Mouse (Mus musculus) embryonic facial prominence, embryonic 14.5 days (tissue): ENCODE measurements around the gene Rpl35a. TPM values are rescaled to one million over a fixed set of nuclear protein-coding genes. Genes with fewer than 3 reads are reported as not detected.

Experiments used
- ATAC-seq: fragments of 200-750 bp; cut with Nextera tagmentation; 2 replicates; pipeline ENCODE4 v1.8.0; 2017; ENCODE audit warnings: low read depth, moderate number of reproducible peaks, moderate TSS enrichment
- DNase-seq: peaks from one replicate; pipeline ENCODE4 v3.0.0-alpha.2; 2015; ENCODE audit warnings: low spot score
- H3K27ac ChIP-seq: fragments of 300-500 bp; sonication (generic); replicated peaks from 2 replicates; pipeline ENCODE4 v1.5.1; 2014; ENCODE audit warnings: low read depth, mild to moderate bottlenecking, low read length, moderate library complexity
- H3K27me3 ChIP-seq: fragments of 300-500 bp; sonication (generic); replicated peaks from 2 replicates; pipeline ENCODE4 v1.6.1; 2014; ENCODE audit warnings: low read length; ENCODE audit not compliant: control insufficient read depth, insufficient read depth
- H3K36me3 ChIP-seq: fragments of 300-500 bp; sonication (generic); 2 replicates; pipeline ENCODE4 v1.6.1; 2014; ENCODE audit warnings: low read length, mixed read lengths; ENCODE audit not compliant: control insufficient read depth, insufficient read depth
- H3K4me1 ChIP-seq: fragments of 300-500 bp; sonication (generic); 2 replicates; pipeline ENCODE4 v1.6.1; 2014; ENCODE audit warnings: antibody characterized with exemption, low read length; ENCODE audit not compliant: control insufficient read depth, insufficient read depth
- H3K4me2 ChIP-seq: fragments of 300-500 bp; sonication (generic); 2 replicates; pipeline ENCODE4 v1.6.1; 2014; ENCODE audit warnings: low read depth, mild to moderate bottlenecking, low read length, moderate library complexity, mixed read lengths
- H3K4me3 ChIP-seq: fragments of 300-500 bp; sonication (generic); 2 replicates; pipeline ENCODE4 v1.5.1; 2014; ENCODE audit warnings: low read depth, mild to moderate bottlenecking, low read length
- H3K9ac ChIP-seq: fragments of 300-500 bp; sonication (generic); 2 replicates; pipeline ENCODE4 v1.6.1; 2014; ENCODE audit warnings: low read depth, mild to moderate bottlenecking, low read length, moderate library complexity, mixed read lengths
- H3K9me3 ChIP-seq: fragments of 300-500 bp; sonication (generic); 2 replicates; pipeline ENCODE4 v1.6.1; 2016; ENCODE audit warnings: low read length; ENCODE audit not compliant: control insufficient read depth
- WGBS: fragments of 180-500 bp; shearing (Covaris S2); extraction: QIAGEN DNeasy Blood & Tissue Kit; methylation state at CpG from one replicate; pipeline ENCODE4 v1.1.7; 2014; 5-methylcytosine and 5-hydroxymethylcytosine counted together
- polyA plus RNA-seq: library from polyadenylated mRNA; unstranded; fragments of >200 nt; fragmentation: Nextera tagmentation; extraction: Ambion mirVana; gene quantifications from 2 replicates; pipeline ENCODE4 v1.2.1, GENCODE M21; 2014

Gene Rpl35a
- polyA plus RNA-seq, result 940 and 1,079 TPM in 2 replicates

DNA sequence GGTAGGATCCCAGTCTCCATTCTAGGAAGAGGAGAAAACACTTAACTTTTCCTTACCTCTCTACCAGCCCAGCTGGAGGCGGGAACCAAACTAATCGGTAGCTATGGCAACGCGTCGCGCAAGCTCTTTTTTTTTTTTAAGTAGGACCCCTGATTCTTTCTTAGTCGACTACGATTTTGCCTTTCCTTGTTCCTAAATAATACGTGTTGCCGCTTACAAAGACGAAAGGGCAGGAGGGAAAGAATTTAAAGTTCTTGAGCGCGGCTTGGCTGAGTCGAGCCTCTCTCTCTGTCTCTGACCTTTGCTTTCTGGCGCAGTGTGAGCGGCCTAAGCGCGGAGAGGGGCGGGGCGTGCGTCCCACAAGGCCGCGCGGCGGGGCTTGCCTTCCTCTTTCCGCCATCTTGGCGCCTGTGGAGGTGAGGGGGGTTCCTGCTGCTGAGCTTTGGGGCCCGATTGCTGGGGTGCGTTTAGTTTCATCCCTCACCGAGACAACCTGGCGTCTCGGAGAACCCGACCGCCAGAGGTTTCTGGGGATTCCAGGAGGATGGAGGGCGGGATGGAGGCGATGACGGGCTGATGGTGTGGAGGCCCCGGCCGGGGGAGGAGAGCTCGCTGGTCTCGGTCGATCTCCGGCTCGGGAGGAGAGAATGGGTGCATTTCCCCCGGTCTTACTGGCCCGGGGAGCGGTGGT, at the start of gene Rpl35a, which contains the start of gene Iqcg:
Gene Rpl35a (plus strand): TSS at position 359 of the 691 bp plus-strand sequence.
Gene Iqcg (minus strand): TSS at position 124 of the 691 bp plus-strand sequence.
- Histone ChIP-seq H3K4me1 (peaks cover 10% of the 10 kb centered on the region), H3K9me3 (no peaks in the 10 kb centered on the region), H3K4me3 (peak within 1 kb of the TSS; percentile 93), H3K27me3 (no peaks in the 10 kb centered on the region), H3K4me2 (peak within 1 kb of the TSS; percentile 73), H3K36me3 (peaks cover 32% of the 10 kb centered on the region), H3K9ac (peak within 1 kb of the TSS; percentile 97), H3K27ac (peak within 1 kb of the TSS; percentile 92)
- ATAC-seq (peak; percentile 93), DNase-seq (peak; percentile 95)
- WGBS, result under 1% methylated on average over 45 of the region's 47 CpGs

- WGBS, result 89% methylated on average over 7 of the region's 7 CpGs
- ATAC-seq (peak; percentile 37; the same call in 1 of the 2 replicates), DNase-seq (peak; percentile 39)
- no peaks in the 10 kb centered on the region for H3K4me1 ChIP-seq
- H3K4me3 ChIP-seq, result no peak overlapping the region
- no peak overlapping the region for H3K27ac ChIP-seq
- H3K9ac ChIP-seq, result no peak overlapping the region
- no peaks in the 10 kb centered on the region for H3K9me3 ChIP-seq
- H3K4me2 ChIP-seq, result no peak overlapping the region
- H3K27me3 ChIP-seq, result no peaks in the 10 kb centered on the region
- peaks cover 77% of the 10 kb centered on the region for H3K36me3 ChIP-seq
These were observed 49.4 kb upstream of the Rpl35a start for GRCm38 (mm10) chr16:33006888-33007287.

DNA sequence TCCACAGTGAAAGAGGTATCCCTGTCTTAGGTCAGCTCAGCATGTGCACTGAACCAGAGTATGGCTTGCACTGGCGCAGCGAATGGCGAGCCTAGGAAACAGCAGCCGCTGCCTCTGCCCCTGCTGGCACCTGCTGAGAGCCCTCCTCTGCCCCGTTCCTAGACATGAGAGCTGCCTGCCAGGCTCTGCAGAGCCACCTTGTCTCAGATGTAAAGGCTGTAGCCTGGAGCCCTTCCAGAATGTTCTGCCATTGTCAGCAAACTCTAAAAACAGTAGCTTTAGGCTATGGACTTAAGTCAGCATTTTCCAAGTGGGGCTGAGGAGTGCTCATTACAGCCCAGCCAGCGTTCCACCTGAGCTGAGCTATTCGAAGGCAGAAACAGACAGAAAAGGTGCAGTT, 48.8 kb upstream of the Rpl35a start:
- no peaks in the 10 kb centered on the region for H3K4me1 ChIP-seq
- peaks cover 82% of the 10 kb centered on the region for H3K36me3 ChIP-seq
- 80% methylated on average over 7 of the region's 7 CpGs for WGBS
- ATAC-seq (no peak), DNase-seq (no peak)
- no peak overlapping the region for H3K4me3 ChIP-seq
- no peak overlapping the region for H3K9ac ChIP-seq
- H3K27ac ChIP-seq, result no peak overlapping the region
- H3K4me2 ChIP-seq, result no peak overlapping the region
- no peaks in the 10 kb centered on the region for H3K27me3 ChIP-seq
- no peaks in the 10 kb centered on the region for H3K9me3 ChIP-seq

DNA sequence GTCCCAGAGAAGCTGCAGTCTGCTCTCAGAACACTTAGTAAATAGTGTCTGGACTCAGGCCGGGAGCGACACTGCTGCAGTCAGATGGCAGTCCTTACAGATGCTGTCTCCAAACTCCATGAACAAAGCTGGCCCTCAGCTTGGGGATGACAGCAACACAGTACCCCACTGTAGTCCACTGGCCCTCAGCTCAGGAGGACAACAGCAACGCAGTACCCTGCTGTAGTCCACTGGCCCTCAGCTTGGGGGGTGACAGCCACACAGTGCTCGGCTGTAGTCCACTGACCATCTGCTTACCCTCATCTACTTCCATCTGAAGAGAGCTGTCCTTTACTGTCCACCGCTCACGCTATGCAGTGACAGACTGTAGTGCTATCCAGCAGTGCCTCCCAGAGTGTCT, 46.1 kb upstream of the Rpl35a start:
- H3K9ac ChIP-seq, result no peak overlapping the region
- ATAC-seq, result no peak
- no peak overlapping the region for H3K27ac ChIP-seq
- H3K4me2 ChIP-seq, result no peak overlapping the region
- no peak for DNase-seq
- H3K4me1 ChIP-seq, result no peaks in the 10 kb centered on the region
- H3K36me3 ChIP-seq, result peaks cover 93% of the 10 kb centered on the region
- H3K4me3 ChIP-seq, result no peak overlapping the region
- WGBS, result 81% methylated on average over 6 of the region's 6 CpGs
- no peaks in the 10 kb centered on the region for H3K27me3 ChIP-seq
- no peaks in the 10 kb centered on the region for H3K9me3 ChIP-seq

- ATAC-seq, result no peak
- H3K4me3 ChIP-seq, result no peak overlapping the region
- no peaks in the 10 kb centered on the region for H3K9me3 ChIP-seq
- 94% methylated on average over 5 of the region's 5 CpGs for WGBS
- peaks cover 62% of the 10 kb centered on the region for H3K36me3 ChIP-seq
- no peaks in the 10 kb centered on the region for H3K4me1 ChIP-seq
- no peak overlapping the region for H3K9ac ChIP-seq
- no peak overlapping the region for H3K27ac ChIP-seq
- no peak for DNase-seq
- no peak overlapping the region for H3K4me2 ChIP-seq
- no peaks in the 10 kb centered on the region for H3K27me3 ChIP-seq
These were observed 42.5 kb upstream of the Rpl35a start for GRCm38 (mm10) chr16:33013801-33014200.

DNA sequence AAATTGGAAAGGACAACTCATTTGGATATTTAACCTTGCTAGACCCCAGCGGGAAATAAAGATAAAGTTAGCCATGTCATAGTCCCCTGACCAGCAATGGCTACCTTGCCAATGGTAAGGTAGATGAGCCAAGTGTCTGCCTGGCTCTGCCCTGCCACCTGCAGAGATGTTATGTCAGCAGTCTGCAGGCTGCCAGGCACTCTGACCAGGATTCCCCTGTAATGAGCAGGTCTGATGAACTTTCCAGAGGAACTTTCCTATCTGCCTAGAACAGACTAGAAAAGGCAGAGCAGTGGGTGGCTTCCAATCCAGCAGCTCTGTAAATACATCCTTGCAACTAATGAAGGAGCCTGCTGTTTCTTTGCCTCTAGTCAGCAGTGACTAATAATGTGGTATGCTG, 41.3 kb upstream of the Rpl35a start:
- ATAC-seq (no peak), DNase-seq (no peak)
- Histone ChIP-seq H3K27ac (no peak overlapping the region), H3K27me3 (no peaks in the 10 kb centered on the region), H3K9ac (no peak overlapping the region), H3K36me3 (peaks cover 51% of the 10 kb centered on the region), H3K4me3 (no peak overlapping the region), H3K4me1 (no peaks in the 10 kb centered on the region), H3K4me2 (no peak overlapping the region), H3K9me3 (no peaks in the 10 kb centered on the region)
- 100% methylated on average over 1 of the region's 1 CpGs for WGBS

GRCm38 (mm10) chr16:33015396-33015907, 40.8 kb upstream of the Rpl35a start:
- WGBS, result 93% methylated on average over 3 of the region's 3 CpGs
- H3K9me3 ChIP-seq, result no peaks in the 10 kb centered on the region
- no peak overlapping the region for H3K4me3 ChIP-seq
- no peak overlapping the region for H3K27ac ChIP-seq
- H3K9ac ChIP-seq, result no peak overlapping the region
- H3K36me3 ChIP-seq, result peaks cover 46% of the 10 kb centered on the region
- ATAC-seq (no peak), DNase-seq (no peak)
- H3K4me2 ChIP-seq, result no peak overlapping the region
- H3K27me3 ChIP-seq, result no peaks in the 10 kb centered on the region
- H3K4me1 ChIP-seq, result no peaks in the 10 kb centered on the region

- 82% methylated on average over 2 of the region's 2 CpGs for WGBS
- peaks cover 40% of the 10 kb centered on the region for H3K36me3 ChIP-seq
- H3K27ac ChIP-seq, result no peak overlapping the region
- no peaks in the 10 kb centered on the region for H3K9me3 ChIP-seq
- H3K4me1 ChIP-seq, result no peaks in the 10 kb centered on the region
- H3K9ac ChIP-seq, result no peak overlapping the region
- no peak overlapping the region for H3K4me3 ChIP-seq
- no peak for DNase-seq
- no peaks in the 10 kb centered on the region for H3K27me3 ChIP-seq
- no peak for ATAC-seq
- H3K4me2 ChIP-seq, result no peak overlapping the region
These were observed 40.3 kb upstream of the Rpl35a start for GRCm38 (mm10) chr16:33015986-33016385.
